8 mouse cellular contexts compared by ENCODE assay signal in genomic region chr7:7120921-7121601, GRCm38 (mm10). TPM values are rescaled to one million over a fixed set of nuclear protein-coding genes. Genes with fewer than 3 reads are reported as not detected.
DNase-seq lines count a peak whose midpoint lies in the region; ATAC-seq and TF ChIP-seq lines count a peak whose summit lies in the region.

Gene Zfp954, minus strand, starts transcription at chr7:7121488.

- H3K4me3 ChIP-seq in gastrocnemius, adult 2 months: peak within 1 kb of the TSS; percentile 80
- peak within 1 kb of the TSS; percentile 62 for H3K4me3 ChIP-seq in hindbrain, postnatal 0 days (ENCODE audit: low read length)
- H3K4me3 ChIP-seq in left cerebral cortex, adult 2 months: peak within 1 kb of the TSS; percentile 77

- no peaks in the 10 kb centered on the region for H3K9me3 ChIP-seq in hindbrain, postnatal 0 days (ENCODE audit: low read length)

- under 1% methylated on average over 30 of the region's 30 CpGs for WGBS in hindbrain, postnatal 0 days

- H3K27ac ChIP-seq in gastrocnemius, adult 2 months: peak within 1 kb of the TSS; percentile 86
- peak within 1 kb of the TSS; percentile 71; the same call in 1 of the 2 replicates for H3K27ac ChIP-seq in hindbrain, postnatal 0 days
- peak within 1 kb of the TSS; percentile 87 for H3K27ac ChIP-seq in left cerebral cortex, adult 2 months

- no peaks in the 10 kb centered on the region for H3K27me3 ChIP-seq in hindbrain, postnatal 0 days (ENCODE audit: insufficient read depth, low read length)

- H3K4me2 ChIP-seq in hindbrain, postnatal 0 days (ENCODE audit: low read depth, low read length): peak within 1 kb of the TSS; percentile 71

- peak; percentile 94 for DNase-seq in ZHBTc4 (ENCODE audit: low read depth, low spot score)
- peak; percentile 88 for DNase-seq in gastrocnemius, adult 2 months
- peak; percentile 93 for DNase-seq in hindbrain, postnatal 0 days (ENCODE audit: low spot score)
- peak; percentile 85 to 86 for DNase-seq in left cerebral cortex, adult 2 months (ENCODE audit: extremely low spot score in 1 of 2, low spot score in 2 of 2)
- DNase-seq in right cerebral cortex, adult 2 months (ENCODE audit: low spot score in 2 of 2): peak; percentile 89 to 92
- peak; percentile 86 for DNase-seq in urinary bladder, postnatal 14 days (ENCODE audit: low spot score)

- peak within 1 kb of the TSS; percentile 71 for H3K9ac ChIP-seq in hindbrain, postnatal 0 days (replicated peaks; ENCODE audit: low read length)

- TF ChIP-seq CTCF in gastrocnemius, adult 2 months (IDR thresholded peaks at IDR 0.05): peak; percentile 46
- peak; percentile 55 for TF ChIP-seq CTCF in hindbrain, postnatal 0 days (IDR thresholded peaks at IDR 0.05; ENCODE audit: low read depth)
- peak; percentile 34 for TF ChIP-seq CTCF in left cerebral cortex, adult 2 months (IDR thresholded peaks at IDR 0.05)

- intact Hi-C loops in gastrocnemius, adult 2 months (cut with DNase I): loop anchor here (5.0 to 10.0 kb wide), 3 partner anchors 51 to 426 kb away; partner anchors contain the start of genes Zfp418 and Zim1
- intact Hi-C loops in left cerebral cortex, adult 2 months (cut with DNase I): loop anchor here (1.0 to 10.0 kb wide), 4 partner anchors 50 to 176 kb away; partner anchors contain the start of gene Zfp418

- peaks cover 23% of the 10 kb centered on the region; the same call in 1 of the 2 replicates for H3K36me3 ChIP-seq in hindbrain, postnatal 0 days (ENCODE audit: insufficient read depth, low read length)

- peak; percentile 97 for ATAC-seq in common myeloid progenitor, adult 5-6 weeks (replicated peaks; ENCODE audit: low read depth, poor library complexity, severe bottlenecking)
- ATAC-seq in hindbrain, postnatal 0 days: peak; percentile 94
- ATAC-seq in megakaryocyte, adult 5-6 weeks (ENCODE audit: poor library complexity, severe bottlenecking): peak; percentile 94

- peaks cover 7% of the 10 kb centered on the region; the same call in 1 of the 2 replicates for H3K4me1 ChIP-seq in hindbrain, postnatal 0 days (ENCODE audit: insufficient read depth, low read length)

RNA-seq across cellular contexts. Expression of gene Zfp954, which starts in this region (rescaled TPM):
- total RNA-seq in common myeloid progenitor, adult 5-6 weeks (2017): 11.7 and 16.0 TPM in 2 replicates
- total RNA-seq in gastrocnemius, adult 2 months (2021): 1 to 10 TPM; 3.4 to 4.5 TPM
- 15.8 and 20.0 TPM in 2 replicates for total RNA-seq in hindbrain, postnatal 0 days (2014; rRNA removed)
- 11.2 and 12.1 TPM in 2 replicates for polyA plus RNA-seq in hindbrain, postnatal 0 days (2015; fragmentation: Nextera tagmentation; extraction: Ambion mirVana)
- 10 to 100 TPM; 14.7 to 15.5 TPM for total RNA-seq in left cerebral cortex, adult 2 months (2021)
- 9.4 and 13.4 TPM in 2 replicates for total RNA-seq in megakaryocyte, adult 5-6 weeks (2015)
- 11.6 and 12.4 TPM in 2 replicates for total RNA-seq in megakaryocyte, adult 5-6 weeks (2017)

Comparison
In these comparisons a context has a peak if more than half of its experiments do, and no peak if none do; other contexts are left out.
1. Peak in every context shown above with its lines: DNase-seq, ATAC-seq, H3K4me3 ChIP-seq and H3K27ac ChIP-seq.